Mouse (Mus musculus) thymus, adult 2 months (tissue): ENCODE results near the gene Lysmd2.

ENCODE experiments used
- CTCF ChIP-seq: fragments of 200-500 bp; IDR thresholded peaks from 2 replicates; pipeline ENCODE4 v1.5.1; 2012; ENCODE audit warnings: mild to moderate bottlenecking, control low read depth, low read length, moderate library complexity, borderline replicate concordance; ENCODE audit not compliant: control insufficient read depth, poor library complexity, insufficient read depth; ENCODE audit errors: extremely low read depth
- POLR2A ChIP-seq: fragments of 200-500 bp; IDR thresholded peaks from 2 replicates; pipeline ENCODE4 v1.6.1; 2012; ENCODE audit warnings: mild to moderate bottlenecking, low read length, control low read depth, moderate library complexity; ENCODE audit not compliant: control insufficient read depth, poor library complexity, insufficient read depth; ENCODE audit errors: extremely low read depth

DNA sequence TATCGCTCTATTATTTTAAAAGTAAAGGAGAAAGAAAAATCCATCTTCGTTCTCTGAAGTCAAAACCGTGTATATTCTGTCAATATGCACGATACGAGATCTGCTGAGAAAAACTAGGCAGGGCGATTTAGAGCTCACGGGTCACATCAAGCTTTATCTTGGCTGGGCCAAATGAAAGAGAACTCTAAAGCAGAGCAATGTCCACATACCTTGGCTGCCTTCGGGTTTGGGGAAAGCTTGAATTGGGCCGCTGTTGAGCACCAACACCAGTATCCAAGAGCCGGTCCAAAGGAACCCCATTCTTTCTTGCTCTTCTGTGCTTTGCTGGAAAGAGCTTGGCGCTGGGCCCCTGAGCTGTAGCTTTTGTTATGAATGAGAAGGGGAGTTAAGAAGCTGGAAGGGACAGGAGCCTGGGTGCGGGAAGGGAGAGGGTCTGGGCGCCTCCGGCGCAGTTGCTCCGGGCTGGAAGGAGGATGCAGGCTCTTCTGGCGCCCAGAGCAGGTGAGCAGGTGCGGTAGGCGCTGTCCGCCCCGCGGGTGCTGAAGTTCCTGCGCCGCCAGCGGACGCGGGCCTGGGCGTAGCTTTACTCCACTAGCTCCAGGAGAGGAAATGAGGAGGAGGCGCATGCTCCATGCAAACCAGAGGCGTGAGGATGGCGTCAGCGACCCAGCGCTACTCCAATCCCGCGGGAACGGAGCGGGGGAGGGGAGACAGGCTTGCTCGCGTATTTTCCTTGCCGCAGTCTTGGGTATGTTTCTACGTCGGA is 58.1 kb downstream of the Lysmd2 start, which contains the start of gene Scg3:
- TF ChIP-seq CTCF (no peak), POLR2A (no peak)
